Mouse (Mus musculus): ENCODE data around the gene Camk1g. TPM values are rescaled to one million over a fixed set of nuclear protein-coding genes. Genes with fewer than 3 reads are reported as not detected.

The Camk1g gene
- polyA plus RNA-seq, 1 experiment, result 6.5 TPM

DNA sequence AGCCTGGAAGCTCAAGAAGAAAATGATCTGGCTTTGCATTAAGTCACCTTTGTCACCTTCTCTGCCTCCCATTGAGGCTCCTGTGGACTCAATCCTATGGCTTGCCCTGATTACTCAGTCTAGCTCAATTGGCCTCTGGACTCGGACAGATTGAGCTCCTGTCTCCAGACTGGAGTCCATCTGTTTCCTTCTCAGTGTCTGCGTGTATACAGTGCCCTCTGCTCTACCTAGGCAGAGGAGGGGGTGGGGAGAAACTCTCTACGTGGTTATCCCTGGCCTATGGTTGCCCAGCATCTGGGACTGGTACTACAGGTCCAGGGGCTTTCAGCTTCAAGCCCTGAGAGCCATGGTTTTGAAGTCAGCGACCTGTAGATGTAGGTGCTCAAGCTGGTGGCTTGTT is 26.2 kb downstream of the Camk1g start:
- no peaks in the 10 kb centered on the region for H3K27me3 ChIP-seq (ENCODE audit: control insufficient read depth, insufficient read depth, low read length)
- no peak for TF ChIP-seq POLR2A (IDR thresholded peaks at IDR 0.05; ENCODE audit: control insufficient read depth, low read depth, low read length)
- no peak for TF ChIP-seq CTCF (IDR thresholded peaks at IDR 0.05; ENCODE audit: control insufficient read depth, insufficient read depth, insufficient replicate concordance, low read depth, low read length)
- H3K27ac ChIP-seq (ENCODE audit: control insufficient read depth, insufficient read depth, low read depth, low read length), result no peak overlapping the region
- H3K4me1 ChIP-seq (ENCODE audit: control insufficient read depth, insufficient read depth, low read length), result no peaks in the 10 kb centered on the region
- no peaks in the 10 kb centered on the region for H3K36me3 ChIP-seq (ENCODE audit: control insufficient read depth, insufficient read depth, low read length)
- no peak overlapping the region for H3K4me3 ChIP-seq (ENCODE audit: control insufficient read depth, low read depth, low read length)

DNA sequence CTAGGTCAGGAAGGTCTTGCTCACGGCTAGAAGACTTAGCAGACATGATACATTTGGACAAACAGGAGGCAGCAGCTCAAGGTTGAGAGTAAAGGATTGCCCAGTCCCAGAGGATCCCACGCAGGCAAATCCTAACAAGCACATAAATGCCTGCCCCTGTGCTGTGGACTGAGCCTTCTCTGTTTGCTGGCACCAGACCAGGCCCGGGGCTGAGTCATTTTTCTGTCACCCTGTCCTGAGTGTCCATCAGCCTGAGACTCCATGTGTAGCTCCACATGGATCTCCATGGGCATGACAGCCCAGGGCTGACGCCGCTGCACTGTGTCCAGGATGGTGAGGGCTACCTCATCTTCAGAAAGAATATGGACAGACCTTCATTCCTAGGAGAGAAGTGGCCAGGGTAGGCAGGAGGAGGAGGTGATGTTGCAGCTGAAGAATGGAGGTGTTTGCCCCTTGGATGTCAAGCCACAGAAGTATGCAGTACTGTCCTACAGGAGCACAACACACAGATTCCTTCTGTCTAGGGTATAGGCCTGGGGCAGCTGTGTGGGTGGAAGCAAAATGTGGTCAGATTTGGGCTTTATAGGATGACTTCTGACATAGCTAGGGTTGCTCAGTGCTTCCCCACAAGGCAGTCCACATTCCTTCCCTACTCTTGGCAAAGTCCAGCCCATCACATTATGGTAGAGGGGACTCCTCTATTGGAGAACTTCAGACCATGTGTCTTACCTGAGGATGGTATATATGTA is 27.7 kb downstream of the Camk1g start:
- Histone ChIP-seq H3K27me3 (ENCODE audit: control insufficient read depth, insufficient read depth, low read length) (no peaks in the 10 kb centered on the region), H3K36me3 (ENCODE audit: control insufficient read depth, insufficient read depth, low read length) (no peaks in the 10 kb centered on the region), H3K4me1 (ENCODE audit: control insufficient read depth, insufficient read depth, low read length) (no peaks in the 10 kb centered on the region), H3K27ac (ENCODE audit: control insufficient read depth, insufficient read depth, low read depth, low read length) (no peak overlapping the region), H3K4me3 (ENCODE audit: control insufficient read depth, low read depth, low read length) (no peak overlapping the region)
- TF ChIP-seq CTCF (IDR thresholded peaks at IDR 0.05; ENCODE audit: control insufficient read depth, insufficient read depth, insufficient replicate concordance, low read depth, low read length) (no peak), POLR2A (IDR thresholded peaks at IDR 0.05; ENCODE audit: control insufficient read depth, low read depth, low read length) (no peak)

DNA sequence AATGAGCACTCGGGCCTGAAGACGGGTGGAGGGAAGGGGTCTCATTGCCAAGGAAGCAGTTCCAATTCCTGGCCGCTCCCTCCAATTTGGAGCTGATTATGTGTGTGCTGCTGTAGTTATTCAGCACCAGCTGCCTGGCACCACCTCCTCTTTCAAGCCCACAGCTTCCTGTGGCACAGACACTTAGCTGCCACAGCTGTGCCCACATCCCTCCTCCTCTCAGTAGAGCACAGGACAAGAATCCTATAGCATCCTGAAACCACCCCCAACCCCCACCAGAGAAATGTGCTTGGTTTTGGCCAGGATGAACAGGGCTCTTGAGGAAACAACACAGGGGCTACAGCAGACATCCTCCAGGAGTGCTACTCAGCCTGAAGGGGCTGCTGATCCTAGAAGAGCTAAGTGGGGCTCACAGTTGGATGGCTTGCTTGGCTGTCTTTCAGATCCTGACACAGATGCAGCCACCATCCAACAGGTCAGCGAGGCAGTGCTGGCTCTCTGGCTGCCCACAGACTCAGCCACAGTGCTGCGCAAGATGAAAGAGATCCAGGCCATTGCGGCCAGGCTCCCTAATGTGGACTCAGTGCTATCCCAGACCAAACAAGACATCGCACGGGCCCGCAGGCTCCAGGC is 31.6 kb downstream of the Camk1g start:
- Histone ChIP-seq H3K27ac (ENCODE audit: control insufficient read depth, insufficient read depth, low read depth, low read length) (no peak overlapping the region), H3K36me3 (ENCODE audit: control insufficient read depth, insufficient read depth, low read length) (no peaks in the 10 kb centered on the region), H3K4me1 (ENCODE audit: control insufficient read depth, insufficient read depth, low read length) (peaks cover 2% of the 10 kb centered on the region; the same call in 1 of the 2 replicates), H3K4me3 (ENCODE audit: control insufficient read depth, low read depth, low read length) (no peak overlapping the region), H3K27me3 (ENCODE audit: control insufficient read depth, insufficient read depth, low read length) (no peaks in the 10 kb centered on the region)
- no peak for TF ChIP-seq POLR2A (IDR thresholded peaks at IDR 0.05; ENCODE audit: control insufficient read depth, low read depth, low read length)
- no peak for TF ChIP-seq CTCF (IDR thresholded peaks at IDR 0.05; ENCODE audit: control insufficient read depth, insufficient read depth, insufficient replicate concordance, low read depth, low read length)

DNA sequence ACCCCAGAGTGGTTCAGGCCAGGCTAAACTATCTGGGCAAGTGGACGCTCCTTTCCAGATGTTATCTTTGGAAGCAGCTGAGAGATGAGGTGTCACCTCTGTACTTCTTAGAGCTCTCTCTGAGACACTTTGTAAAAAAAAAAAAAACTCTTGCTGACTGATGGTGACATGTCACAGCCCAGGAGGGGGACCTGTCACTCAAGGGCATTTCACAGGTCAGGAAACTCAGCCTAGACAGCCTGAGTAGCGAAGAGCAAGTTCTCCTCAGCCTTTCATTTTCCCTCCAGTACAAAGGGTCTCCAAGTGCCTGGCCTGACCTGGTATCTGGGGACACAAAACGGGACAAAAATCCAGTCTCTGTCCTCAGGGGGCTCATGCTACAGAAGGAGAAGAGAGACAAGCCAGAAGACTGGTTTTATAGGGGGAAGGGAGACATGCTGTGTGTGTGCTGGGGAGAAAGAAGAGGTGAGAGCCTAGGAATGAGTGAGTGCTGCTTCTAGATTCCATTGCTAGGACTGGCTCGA is 32.2 kb downstream of the Camk1g start:
- no peak overlapping the region for H3K27ac ChIP-seq (ENCODE audit: control insufficient read depth, insufficient read depth, low read depth, low read length)

DNA sequence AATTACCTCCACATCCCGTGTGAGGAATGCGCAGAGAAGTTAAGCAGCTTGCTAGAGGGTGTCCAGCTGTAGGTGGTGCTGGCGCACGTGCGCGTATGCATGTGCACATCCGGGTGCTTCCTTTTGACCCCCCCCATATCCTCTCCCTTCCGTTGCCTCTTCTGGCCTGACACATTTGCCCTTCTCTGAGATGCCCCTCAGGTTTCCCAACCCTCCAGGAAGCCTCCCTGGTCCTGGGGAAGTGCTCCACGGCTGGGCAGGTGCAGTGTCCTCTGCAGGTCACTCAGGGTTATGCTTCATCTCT is 33.1 kb downstream of the Camk1g start:
- Histone ChIP-seq H3K27ac (ENCODE audit: control insufficient read depth, insufficient read depth, low read depth, low read length) (no peak overlapping the region), H3K4me3 (ENCODE audit: control insufficient read depth, low read depth, low read length) (no peak overlapping the region), H3K36me3 (ENCODE audit: control insufficient read depth, insufficient read depth, low read length) (no peaks in the 10 kb centered on the region), H3K27me3 (ENCODE audit: control insufficient read depth, insufficient read depth, low read length) (no peaks in the 10 kb centered on the region), H3K4me1 (ENCODE audit: control insufficient read depth, insufficient read depth, low read length) (peaks cover 2% of the 10 kb centered on the region; the same call in 1 of the 2 replicates)
- TF ChIP-seq CTCF (IDR thresholded peaks at IDR 0.05; ENCODE audit: control insufficient read depth, insufficient read depth, insufficient replicate concordance, low read depth, low read length) (no peak), POLR2A (IDR thresholded peaks at IDR 0.05; ENCODE audit: control insufficient read depth, low read depth, low read length) (no peak)

More for the DNA sequence above, 32.2 kb downstream of the Camk1g start:
- Histone ChIP-seq H3K4me3 (ENCODE audit: control insufficient read depth, low read depth, low read length) (no peak overlapping the region), H3K36me3 (ENCODE audit: control insufficient read depth, insufficient read depth, low read length) (no peaks in the 10 kb centered on the region), H3K4me1 (ENCODE audit: control insufficient read depth, insufficient read depth, low read length) (peaks cover 2% of the 10 kb centered on the region; the same call in 1 of the 2 replicates), H3K27me3 (ENCODE audit: control insufficient read depth, insufficient read depth, low read length) (no peaks in the 10 kb centered on the region)
- TF ChIP-seq CTCF (IDR thresholded peaks at IDR 0.05; ENCODE audit: control insufficient read depth, insufficient read depth, insufficient replicate concordance, low read depth, low read length) (no peak), POLR2A (IDR thresholded peaks at IDR 0.05; ENCODE audit: control insufficient read depth, low read depth, low read length) (no peak)

DNA sequence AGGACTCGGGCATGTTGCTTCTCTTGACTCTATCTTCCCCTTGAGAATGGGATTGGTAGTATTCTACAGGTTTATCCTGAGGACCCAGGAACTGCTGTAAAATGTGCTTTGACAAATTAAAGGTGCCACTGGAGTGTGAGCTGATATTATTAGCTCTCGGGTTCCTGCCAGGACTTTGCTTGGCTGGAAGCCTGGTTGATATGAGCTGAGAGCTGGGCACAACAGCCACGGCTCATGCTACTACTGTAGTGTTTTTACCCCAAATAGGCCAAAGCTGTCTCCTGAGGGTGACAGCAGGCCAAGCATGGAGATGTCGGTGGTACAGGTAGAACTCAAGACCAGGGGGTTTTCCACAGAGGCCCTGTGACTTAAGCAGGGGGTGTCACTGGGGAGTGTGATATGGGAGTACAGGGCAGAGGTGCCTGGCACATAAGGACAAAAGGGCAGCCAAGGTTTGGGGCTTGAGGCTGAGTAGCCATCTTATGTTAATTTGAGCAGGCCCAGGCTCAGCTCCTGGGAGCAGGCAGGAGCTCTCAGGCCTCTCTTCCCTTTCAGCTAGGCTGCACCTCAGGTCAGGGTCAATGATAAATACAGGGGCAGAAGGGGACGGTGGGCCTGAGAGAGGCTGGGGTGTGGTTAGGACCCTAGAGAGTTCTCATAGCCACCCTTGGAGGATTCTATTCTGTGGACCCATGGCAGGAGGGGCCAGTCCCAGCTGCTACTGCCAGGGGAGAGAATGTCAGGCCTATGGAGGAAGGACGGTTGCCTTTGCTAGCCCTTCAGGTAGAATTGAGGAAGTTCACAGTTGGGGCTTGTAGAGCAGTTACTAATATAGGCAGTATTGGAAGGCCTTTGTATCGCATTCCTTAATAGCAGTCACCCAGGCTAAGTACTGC is 33.7 kb downstream of the Camk1g start:
- Histone ChIP-seq H3K4me1 (ENCODE audit: control insufficient read depth, insufficient read depth, low read length) (peaks cover 2% of the 10 kb centered on the region; the same call in 1 of the 2 replicates), H3K36me3 (ENCODE audit: control insufficient read depth, insufficient read depth, low read length) (no peaks in the 10 kb centered on the region), H3K27ac (ENCODE audit: control insufficient read depth, insufficient read depth, low read depth, low read length) (no peak overlapping the region), H3K4me3 (ENCODE audit: control insufficient read depth, low read depth, low read length) (peak overlapping the region; percentile 14), H3K27me3 (ENCODE audit: control insufficient read depth, insufficient read depth, low read length) (no peaks in the 10 kb centered on the region)
- TF ChIP-seq CTCF (IDR thresholded peaks at IDR 0.05; ENCODE audit: control insufficient read depth, insufficient read depth, insufficient replicate concordance, low read depth, low read length) (no peak), POLR2A (IDR thresholded peaks at IDR 0.05; ENCODE audit: control insufficient read depth, low read depth, low read length) (no peak)

DNA sequence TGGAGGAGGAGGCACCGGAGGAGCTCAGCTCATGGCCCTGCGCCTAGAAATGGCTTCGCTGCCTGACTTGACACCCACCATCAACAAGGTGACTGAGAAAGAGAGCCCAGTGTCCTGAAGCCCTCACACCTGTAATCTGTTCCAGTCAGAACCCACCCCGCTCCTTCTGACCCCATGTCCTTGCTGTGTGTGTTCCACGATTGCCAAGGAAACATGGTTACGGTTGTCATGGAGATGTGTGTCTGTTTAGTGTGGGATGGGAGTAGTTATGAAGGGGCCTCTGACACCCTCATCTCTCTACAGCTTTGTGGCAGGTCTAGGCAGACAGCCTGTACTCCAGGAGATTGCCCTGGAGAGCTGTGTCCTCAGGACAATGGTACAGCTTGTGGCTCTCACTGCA is 35.6 kb downstream of the Camk1g start:
- Histone ChIP-seq H3K4me3 (ENCODE audit: control insufficient read depth, low read depth, low read length) (peak overlapping the region; percentile 78), H3K27me3 (ENCODE audit: control insufficient read depth, insufficient read depth, low read length) (no peaks in the 10 kb centered on the region), H3K4me1 (ENCODE audit: control insufficient read depth, insufficient read depth, low read length) (peaks cover 2% of the 10 kb centered on the region; the same call in 1 of the 2 replicates), H3K36me3 (ENCODE audit: control insufficient read depth, insufficient read depth, low read length) (no peaks in the 10 kb centered on the region), H3K27ac (ENCODE audit: control insufficient read depth, insufficient read depth, low read depth, low read length) (no peak overlapping the region)
- TF ChIP-seq CTCF (IDR thresholded peaks at IDR 0.05; ENCODE audit: control insufficient read depth, insufficient read depth, insufficient replicate concordance, low read depth, low read length) (no peak), POLR2A (IDR thresholded peaks at IDR 0.05; ENCODE audit: control insufficient read depth, low read depth, low read length) (no peak; the same call in 1 of the 2 replicates)
